Mouse (Mus musculus): ENCODE measurements around the gene Rab14. TPM values are rescaled to one million over a fixed set of nuclear protein-coding genes. Genes with fewer than 3 reads are reported as not detected.

Rab14 gene
- polyA plus RNA-seq (2015; fragmentation: Nextera tagmentation; extraction: Ambion mirVana), result 315 and 333 TPM in 2 replicates

GRCm38 (mm10) chr2:35200898-35201668 lies at the start of gene Rab14:
Rab14 (minus strand) TSS chr2:35201120.
- under 1% methylated on average over 47 of the region's 47 CpGs for WGBS

DNA sequence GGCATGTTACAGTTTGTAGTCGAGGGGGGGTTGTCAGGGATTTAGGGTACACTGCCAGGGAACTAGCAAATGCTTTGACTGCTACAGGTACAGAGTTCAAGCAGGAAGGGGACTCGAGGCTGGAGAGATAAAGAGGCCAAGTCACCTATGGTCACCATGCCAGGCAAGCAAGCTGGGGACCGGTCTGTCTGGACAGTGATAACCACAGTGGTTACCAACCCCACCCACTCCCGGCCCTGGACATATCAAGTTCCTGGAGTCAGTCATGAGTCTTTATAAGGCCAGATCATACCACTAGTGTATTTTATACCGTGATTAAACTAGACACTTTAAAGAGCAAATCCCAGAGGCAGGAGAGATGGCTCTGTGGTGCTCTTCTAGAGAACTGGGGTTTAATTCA lies 46.8 kb upstream of the Rab14 start:
- Histone ChIP-seq H3K36me3 (no peaks in the 10 kb centered on the region), H3K27me3 (no peaks in the 10 kb centered on the region), H3K4me3 (no peak overlapping the region), H3K9ac (no peak overlapping the region), H3K27ac (no peak overlapping the region), H3K9me3 (no peaks in the 10 kb centered on the region), H3K4me2 (no peak overlapping the region), H3K4me1 (no peaks in the 10 kb centered on the region)
- WGBS, result 56% methylated on average over 5 of the region's 5 CpGs
- ATAC-seq (ENCODE audit: borderline replicate concordance, extremely low read depth, low FRiP score, low TSS enrichment), result no peak

More at GRCm38 (mm10) chr2:35200898-35201668, at the start of gene Rab14:
- Histone ChIP-seq H3K4me1 (peaks cover 25% of the 10 kb centered on the region), H3K4me2 (peak within 1 kb of the TSS; percentile 66), H3K4me3 (peak within 1 kb of the TSS; percentile 100), H3K9me3 (no peaks in the 10 kb centered on the region), H3K36me3 (no peaks in the 10 kb centered on the region), H3K27me3 (no peaks in the 10 kb centered on the region), H3K9ac (peak within 1 kb of the TSS; percentile 99), H3K27ac (peak within 1 kb of the TSS; percentile 99)
- peak; percentile 99 for ATAC-seq (ENCODE audit: borderline replicate concordance, extremely low read depth, low FRiP score, low TSS enrichment)

DNA sequence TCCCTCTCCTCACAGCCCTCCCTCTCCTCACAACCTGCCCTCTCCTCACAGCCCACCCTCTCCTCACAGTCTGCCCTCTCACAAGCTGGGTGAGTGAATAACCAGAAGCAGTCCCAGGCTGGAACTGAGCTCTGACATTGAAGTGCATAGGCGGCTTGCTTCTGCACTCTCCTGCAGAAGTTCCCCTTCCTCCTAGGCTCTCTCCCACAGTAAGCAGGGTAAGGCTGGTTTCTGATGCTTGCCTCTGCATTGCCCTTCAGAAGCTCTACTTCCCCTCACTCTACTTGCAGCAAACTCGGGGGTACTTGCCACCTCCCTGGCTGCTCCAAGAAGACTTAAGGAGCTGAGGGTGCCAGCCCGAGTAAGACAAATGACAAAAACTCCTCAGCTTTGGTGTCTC lies 43.3 kb upstream of the Rab14 start:
- Histone ChIP-seq H3K27me3 (no peaks in the 10 kb centered on the region), H3K36me3 (no peaks in the 10 kb centered on the region), H3K4me1 (no peaks in the 10 kb centered on the region), H3K9me3 (no peaks in the 10 kb centered on the region), H3K4me3 (no peak overlapping the region), H3K4me2 (no peak overlapping the region), H3K27ac (no peak overlapping the region), H3K9ac (no peak overlapping the region)
- 47% methylated on average over 3 of the region's 3 CpGs for WGBS
- ATAC-seq (ENCODE audit: borderline replicate concordance, extremely low read depth, low FRiP score, low TSS enrichment), result no peak

DNA sequence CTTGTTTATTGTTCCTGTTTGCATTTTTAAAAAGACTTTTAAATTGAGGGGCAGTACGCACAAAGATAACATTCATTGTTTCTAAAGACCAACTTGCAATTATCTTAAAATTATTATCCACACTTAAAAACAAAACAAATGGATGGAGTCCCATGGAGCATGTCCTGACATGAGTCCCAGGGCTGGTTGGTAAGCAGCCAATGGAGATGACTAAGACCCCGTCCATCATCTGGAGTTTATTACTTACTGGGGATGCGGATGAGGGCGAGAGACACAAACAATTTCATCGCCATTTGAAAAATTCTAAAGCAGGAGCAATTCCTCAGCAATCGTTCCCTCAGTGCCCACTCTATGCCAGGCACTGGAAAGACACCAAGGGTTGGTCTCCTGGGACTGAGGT lies 34.1 kb upstream of the Rab14 start:
- Histone ChIP-seq H3K36me3 (no peaks in the 10 kb centered on the region), H3K27me3 (no peaks in the 10 kb centered on the region), H3K9ac (no peak overlapping the region), H3K4me3 (no peak overlapping the region), H3K4me1 (0 out of 2 replicates have a peak, but pooled peaks cover 7% of the 10 kb centered on the region), H3K4me2 (no peak overlapping the region), H3K9me3 (no peaks in the 10 kb centered on the region), H3K27ac (no peak overlapping the region)
- 64% methylated on average over 6 of the region's 6 CpGs for WGBS
- ATAC-seq (ENCODE audit: borderline replicate concordance, extremely low read depth, low FRiP score, low TSS enrichment), result no peak

DNA sequence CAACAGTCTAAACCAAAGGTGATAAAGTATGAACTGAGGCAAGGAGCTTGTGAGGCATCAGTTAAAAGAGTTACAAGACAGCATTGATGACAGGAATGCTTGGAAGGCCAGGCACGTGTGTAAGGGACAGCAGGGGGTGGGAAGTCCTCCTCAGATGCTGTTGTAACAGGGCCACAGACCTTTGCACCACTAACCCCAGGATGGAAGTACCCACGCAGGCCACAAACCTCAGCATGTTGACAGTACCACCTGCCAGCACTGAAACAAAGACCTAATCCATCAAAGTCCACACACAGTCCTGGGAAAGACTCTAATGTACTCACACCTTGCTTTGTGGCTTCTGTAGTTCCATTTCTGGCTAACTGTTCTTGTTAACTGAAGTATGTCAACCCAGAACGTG lies 33.0 kb upstream of the Rab14 start:
- 23% methylated on average over 3 of the region's 3 CpGs for WGBS
- Histone ChIP-seq H3K36me3 (no peaks in the 10 kb centered on the region), H3K4me2 (no peak overlapping the region), H3K4me3 (no peak overlapping the region), H3K27ac (no peak overlapping the region), H3K9me3 (no peaks in the 10 kb centered on the region), H3K27me3 (no peaks in the 10 kb centered on the region), H3K4me1 (0 out of 2 replicates have a peak, but pooled peaks cover 7% of the 10 kb centered on the region), H3K9ac (no peak overlapping the region)
- ATAC-seq (ENCODE audit: borderline replicate concordance, extremely low read depth, low FRiP score, low TSS enrichment), result no peak

DNA sequence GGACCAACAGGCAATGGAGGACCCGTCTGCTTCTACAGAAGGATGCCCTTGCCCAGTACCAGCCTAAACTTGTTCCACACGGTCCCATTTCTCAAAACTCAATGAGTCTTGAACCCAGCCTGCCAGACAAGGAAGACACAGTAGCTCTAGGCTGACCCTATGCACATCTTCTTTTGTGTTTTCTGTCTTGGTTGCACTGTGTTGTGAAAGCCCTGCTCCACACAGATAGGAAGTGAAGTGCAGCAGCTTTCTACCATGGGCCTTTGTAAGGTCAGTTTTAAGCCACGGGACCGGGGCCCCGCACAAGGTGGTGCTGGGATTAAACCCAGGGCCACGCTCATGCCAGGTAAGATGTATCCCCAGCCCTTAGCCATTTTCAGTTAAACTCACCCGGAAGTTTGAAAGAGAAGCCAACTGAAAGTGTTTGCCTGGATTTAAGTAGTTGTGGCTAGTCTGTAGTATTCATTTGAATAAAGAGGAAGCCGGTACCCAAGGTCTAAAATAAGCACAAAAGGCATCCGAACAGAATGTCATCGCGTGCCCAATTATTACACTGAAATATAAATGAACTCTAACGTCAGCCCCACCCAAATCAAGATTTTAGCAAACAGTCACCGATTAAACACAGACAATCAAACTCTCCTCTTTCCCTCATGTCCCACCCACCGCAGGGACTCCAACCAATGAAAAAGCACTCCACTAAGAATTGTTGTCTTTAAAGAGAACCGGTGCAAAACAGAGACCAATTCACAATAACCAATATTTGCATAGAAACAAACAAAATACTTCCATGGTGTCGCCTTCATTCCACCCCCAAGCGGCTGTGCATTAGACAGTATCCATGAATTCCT lies 31.9 kb upstream of the Rab14 start:
- H3K9ac ChIP-seq, result no peak overlapping the region
- no peaks in the 10 kb centered on the region for H3K36me3 ChIP-seq
- no peak for ATAC-seq (ENCODE audit: borderline replicate concordance, extremely low read depth, low FRiP score, low TSS enrichment)
- H3K27ac ChIP-seq, result no peak overlapping the region
- H3K4me2 ChIP-seq, result no peak overlapping the region
- no peaks in the 10 kb centered on the region for H3K9me3 ChIP-seq
- no peak overlapping the region for H3K4me3 ChIP-seq
- no peaks in the 10 kb centered on the region for H3K27me3 ChIP-seq
- WGBS, result 60% methylated on average over 17 of the region's 17 CpGs
- H3K4me1 ChIP-seq, result 0 out of 2 replicates have a peak, but pooled peaks cover 7% of the 10 kb centered on the region

- no peak overlapping the region for H3K27ac ChIP-seq
- H3K4me3 ChIP-seq, result no peak overlapping the region
- WGBS, result 13% methylated on average over 2 of the region's 2 CpGs
- H3K4me2 ChIP-seq, result no peak overlapping the region
- H3K9ac ChIP-seq, result no peak overlapping the region
- no peaks in the 10 kb centered on the region for H3K36me3 ChIP-seq
- ATAC-seq (ENCODE audit: borderline replicate concordance, extremely low read depth, low FRiP score, low TSS enrichment), result no peak
- no peaks in the 10 kb centered on the region for H3K27me3 ChIP-seq
- H3K9me3 ChIP-seq, result no peaks in the 10 kb centered on the region
- H3K4me1 ChIP-seq, result 0 out of 2 replicates have a peak, but pooled peaks cover 7% of the 10 kb centered on the region
These were observed 31.0 kb upstream of the Rab14 start for GRCm38 (mm10) chr2:35231871-35232270.

DNA sequence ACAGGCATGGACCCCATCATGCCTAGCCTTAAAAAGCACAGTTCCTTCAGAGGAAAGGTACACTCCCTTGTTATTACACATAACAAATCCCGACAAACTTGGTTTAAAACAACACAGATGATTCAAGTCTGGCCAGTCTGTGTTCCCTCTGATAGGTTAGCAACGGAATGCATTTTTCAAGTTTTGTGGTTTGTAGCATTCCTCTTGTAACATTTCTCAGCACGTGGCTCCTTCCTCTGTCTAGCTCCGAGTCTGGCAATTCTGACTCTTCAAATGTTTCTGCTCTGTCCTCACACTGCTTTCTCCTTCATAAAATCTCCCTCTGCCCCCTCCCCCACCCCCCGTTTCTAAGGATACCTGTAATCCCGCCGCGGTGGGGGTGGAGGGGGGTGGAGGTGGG lies 29.3 kb upstream of the Rab14 start:
- H3K4me1 ChIP-seq, result 0 out of 2 replicates have a peak, but pooled peaks cover 7% of the 10 kb centered on the region
- no peak overlapping the region; the same call in 1 of the 2 replicates for H3K27ac ChIP-seq
- H3K9me3 ChIP-seq, result no peaks in the 10 kb centered on the region
- no peak overlapping the region for H3K4me2 ChIP-seq
- no peaks in the 10 kb centered on the region for H3K36me3 ChIP-seq
- no peak overlapping the region for H3K4me3 ChIP-seq
- no peak overlapping the region for H3K9ac ChIP-seq
- WGBS, result 18% methylated on average over 8 of the region's 8 CpGs
- no peaks in the 10 kb centered on the region for H3K27me3 ChIP-seq
- ATAC-seq (ENCODE audit: borderline replicate concordance, extremely low read depth, low FRiP score, low TSS enrichment), result no peak

- Histone ChIP-seq H3K4me3 (no peak overlapping the region), H3K27ac (no peak overlapping the region), H3K9ac (no peak overlapping the region), H3K27me3 (no peaks in the 10 kb centered on the region), H3K9me3 (no peaks in the 10 kb centered on the region), H3K36me3 (no peaks in the 10 kb centered on the region), H3K4me1 (0 out of 2 replicates have a peak, but pooled peaks cover 7% of the 10 kb centered on the region), H3K4me2 (no peak overlapping the region)
- no peak for ATAC-seq (ENCODE audit: borderline replicate concordance, extremely low read depth, low FRiP score, low TSS enrichment)
- WGBS, result 47% methylated on average over 4 of the region's 4 CpGs
These were observed 27.2 kb upstream of the Rab14 start for GRCm38 (mm10) chr2:35228145-35228544.

GRCm38 (mm10) chr2:35224285-35224684 lies 23.4 kb upstream of the Rab14 start:
- 85% methylated on average over 15 of the region's 15 CpGs for WGBS
- no peak overlapping the region for H3K9ac ChIP-seq
- H3K9me3 ChIP-seq, result no peaks in the 10 kb centered on the region
- H3K4me3 ChIP-seq, result no peak overlapping the region
- no peak for ATAC-seq (ENCODE audit: borderline replicate concordance, extremely low read depth, low FRiP score, low TSS enrichment)
- no peaks in the 10 kb centered on the region for H3K4me1 ChIP-seq
- H3K36me3 ChIP-seq, result no peaks in the 10 kb centered on the region
- no peak overlapping the region for H3K27ac ChIP-seq
- H3K27me3 ChIP-seq, result no peaks in the 10 kb centered on the region
- H3K4me2 ChIP-seq, result no peak overlapping the region

- no peak overlapping the region for H3K4me3 ChIP-seq
- H3K27me3 ChIP-seq, result no peaks in the 10 kb centered on the region
- H3K27ac ChIP-seq, result no peak overlapping the region
- H3K9ac ChIP-seq, result no peak overlapping the region
- no peak overlapping the region for H3K4me2 ChIP-seq
- ATAC-seq (ENCODE audit: borderline replicate concordance, extremely low read depth, low FRiP score, low TSS enrichment), result no peak
- H3K36me3 ChIP-seq, result no peaks in the 10 kb centered on the region
- no peaks in the 10 kb centered on the region for H3K4me1 ChIP-seq
- 64% methylated on average over 6 of the region's 6 CpGs for WGBS
- H3K9me3 ChIP-seq, result no peaks in the 10 kb centered on the region
These were observed 22.0 kb upstream of the Rab14 start for GRCm38 (mm10) chr2:35222822-35223391.

All from lung, embryonic 15.5 days (tissue).